Mouse (Mus musculus) embryo, embryonic 9.5 days (tissue): ENCODE measurements at regions not wholly inside any gene's neighbourhood (a gene's known extent, or its start where the extent isn't known, plus 50 kb on each side); places are given as distances from the start of the nearest gene placed in this dataset.

ENCODE experiments used
- DNase-seq: peaks from one replicate; pipeline ENCODE4 v3.0.0-alpha.2; 2017; ENCODE audit errors: extremely low spot score

DNA sequence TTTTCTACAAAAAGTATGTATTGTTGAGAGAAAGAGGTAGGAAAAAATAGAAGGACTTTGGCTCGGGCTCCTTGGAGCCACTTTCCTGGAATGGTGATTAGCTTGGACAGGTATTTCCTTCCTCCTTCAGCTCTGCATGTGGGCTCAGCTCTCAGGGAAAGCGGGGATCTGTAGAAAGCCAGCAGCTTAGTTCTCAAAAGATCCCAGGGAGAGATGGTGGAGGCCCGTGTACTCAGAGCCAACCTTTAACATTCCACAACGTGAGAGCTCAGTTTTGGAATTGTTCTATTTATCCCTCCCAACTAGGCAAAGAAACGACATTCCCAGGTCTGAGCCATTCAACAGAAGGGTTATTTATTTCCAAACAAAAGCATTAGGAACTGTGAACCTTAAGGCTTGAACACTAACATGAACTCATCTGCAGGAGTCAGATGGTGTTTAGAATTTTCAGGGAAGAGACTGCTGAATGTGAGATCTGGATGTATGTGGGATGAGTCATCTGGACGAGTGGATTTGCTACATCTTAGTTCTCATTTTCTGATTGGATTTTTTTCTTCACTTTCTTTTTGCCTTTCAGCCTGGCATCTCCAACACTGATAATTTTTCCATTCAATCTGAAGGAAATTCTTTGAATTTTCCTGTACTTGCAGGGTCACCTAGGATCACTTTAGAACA is 428.6 kb upstream of the Tnp1 start:
- no peak for DNase-seq

DNA sequence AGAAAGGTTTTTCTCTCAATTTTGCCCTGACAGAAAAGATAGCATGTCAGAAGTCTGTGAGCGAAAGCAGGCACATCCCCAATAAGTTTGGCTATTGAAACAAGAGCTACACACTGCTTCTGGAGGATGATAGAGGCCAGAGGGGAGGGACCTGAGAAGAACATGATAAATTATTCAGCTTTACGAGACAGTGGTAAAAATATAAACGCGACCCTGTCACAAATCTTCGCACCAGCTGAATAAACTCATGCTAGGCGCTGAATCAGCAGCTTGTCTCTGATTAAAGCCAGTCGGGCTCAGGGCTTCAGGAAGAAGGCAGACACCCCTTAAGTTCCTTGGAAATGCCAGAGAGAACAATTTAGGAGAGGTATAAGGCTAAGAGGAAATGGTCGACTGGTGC is 422.7 kb upstream of the Tnp1 start:
- DNase-seq, result peak; percentile 26

DNA sequence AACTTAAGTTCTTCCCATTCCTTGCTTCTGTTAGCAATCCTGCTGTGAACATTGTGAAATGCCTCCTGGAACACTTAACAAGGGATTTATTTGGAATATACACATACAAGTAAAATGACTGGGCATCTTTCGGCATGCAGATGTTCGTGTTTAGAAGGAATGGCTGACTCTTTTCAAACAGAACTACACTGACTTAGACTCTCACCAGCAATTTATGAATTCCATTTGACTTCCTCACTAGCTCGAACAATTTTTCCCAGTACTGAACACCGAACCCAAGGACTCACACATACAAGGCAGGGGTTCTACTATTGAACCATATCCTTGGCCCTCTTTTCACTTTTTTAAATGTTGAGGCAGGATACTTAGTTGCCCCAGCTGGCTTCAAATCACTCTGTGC is 412.4 kb upstream of the Tnp1 start:
- DNase-seq, result no peak

DNA sequence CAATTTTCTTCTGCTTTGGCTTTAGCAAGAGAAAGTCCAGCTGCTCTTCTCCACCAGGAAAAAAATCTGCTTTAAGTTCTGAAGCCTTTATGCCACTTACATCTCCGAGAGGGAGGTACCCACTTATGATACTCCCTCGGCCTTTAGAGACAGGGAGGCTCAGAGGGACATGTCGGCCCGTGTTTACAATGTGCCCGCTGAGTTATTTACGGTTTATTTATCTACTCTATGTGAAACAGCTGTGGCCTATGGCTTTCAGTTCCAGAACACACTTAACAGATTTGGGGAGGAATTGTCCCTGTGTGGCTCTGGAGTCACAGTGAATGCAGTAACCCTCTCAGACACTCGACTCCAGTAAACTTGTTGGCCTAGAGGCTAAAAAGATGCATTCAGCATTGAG is 409.3 kb upstream of the Tnp1 start:
- peak; percentile 36 for DNase-seq

DNA sequence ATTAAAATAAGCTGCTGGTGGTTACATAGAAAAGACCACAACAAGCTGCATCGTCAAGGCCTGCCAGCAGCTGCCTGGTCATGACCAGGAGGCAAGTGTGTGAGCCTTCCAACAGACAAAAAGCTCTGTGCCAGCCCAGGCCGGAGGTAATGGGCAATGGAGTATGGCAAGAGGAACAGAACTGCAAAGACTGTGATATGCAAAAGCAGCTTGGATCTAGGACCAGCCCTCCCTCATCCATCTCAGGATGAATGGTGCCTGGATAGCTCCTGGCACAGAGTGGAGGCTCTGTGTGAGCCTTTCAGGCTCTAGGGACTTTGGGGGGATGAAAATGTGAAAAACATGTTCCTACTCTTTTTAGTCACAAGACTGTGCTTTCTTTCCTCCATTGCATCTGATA is 402.5 kb upstream of the Tnp1 start:
- DNase-seq, result no peak

DNA sequence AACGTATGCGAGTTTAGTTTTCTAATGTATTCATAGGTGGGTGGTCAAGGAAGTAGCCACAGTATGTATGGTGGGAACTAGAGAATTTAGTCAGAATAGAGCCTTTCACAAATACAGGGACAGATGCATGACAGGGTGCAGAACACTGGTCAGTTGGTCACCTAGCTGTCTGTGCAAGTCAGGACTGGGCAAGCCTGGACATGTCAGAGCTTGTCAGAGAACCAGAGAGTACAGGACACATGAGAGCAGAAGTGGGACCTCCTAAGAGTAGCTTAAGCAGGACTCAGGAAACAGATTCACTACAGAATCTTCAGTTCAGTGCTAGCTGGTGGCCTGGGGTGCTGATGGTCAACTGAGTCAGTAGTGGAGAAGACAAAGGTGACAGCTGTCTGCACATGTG is 395.7 kb upstream of the Tnp1 start:
- DNase-seq, result no peak

DNA sequence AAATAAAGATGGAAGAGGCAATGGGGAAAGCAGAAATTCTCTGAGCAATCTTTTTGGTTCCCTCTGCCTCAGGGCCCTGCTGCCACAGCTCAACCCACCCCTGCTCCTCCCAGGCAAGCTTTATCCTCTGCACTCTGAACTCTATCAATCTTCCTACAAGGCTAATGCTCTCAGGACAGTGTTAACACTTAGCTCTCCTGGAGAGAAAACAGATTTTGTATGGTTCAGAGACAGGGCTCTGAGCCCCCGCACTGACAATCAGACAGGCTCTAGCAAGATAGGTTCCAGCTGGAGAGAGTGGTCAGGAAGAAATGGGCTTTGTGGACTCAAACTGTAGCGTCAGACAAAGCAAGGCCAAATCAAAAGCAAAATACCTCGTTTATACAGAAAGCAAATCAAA is 383.5 kb upstream of the Tnp1 start:
- peak; percentile 45 for DNase-seq

DNA sequence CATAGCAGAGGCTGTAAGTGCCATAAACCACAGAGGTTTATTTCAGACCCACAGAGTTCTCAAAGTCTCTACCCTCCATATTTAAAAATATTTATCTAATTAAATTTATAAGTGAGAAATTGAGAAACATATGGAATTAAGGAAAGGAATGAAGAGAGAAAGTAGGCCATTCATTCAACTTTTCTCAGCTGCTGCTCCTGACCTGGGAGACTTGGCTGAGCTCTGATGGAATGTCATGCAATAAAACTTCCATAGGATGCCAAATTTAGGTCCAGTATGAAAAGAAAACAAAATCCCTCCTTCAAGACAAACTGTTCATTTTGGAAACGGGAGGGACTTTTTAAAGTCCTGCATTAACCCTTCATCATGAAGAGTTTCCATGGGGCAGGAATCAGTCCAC is 379.3 kb upstream of the Tnp1 start:
- no peak for DNase-seq

DNA sequence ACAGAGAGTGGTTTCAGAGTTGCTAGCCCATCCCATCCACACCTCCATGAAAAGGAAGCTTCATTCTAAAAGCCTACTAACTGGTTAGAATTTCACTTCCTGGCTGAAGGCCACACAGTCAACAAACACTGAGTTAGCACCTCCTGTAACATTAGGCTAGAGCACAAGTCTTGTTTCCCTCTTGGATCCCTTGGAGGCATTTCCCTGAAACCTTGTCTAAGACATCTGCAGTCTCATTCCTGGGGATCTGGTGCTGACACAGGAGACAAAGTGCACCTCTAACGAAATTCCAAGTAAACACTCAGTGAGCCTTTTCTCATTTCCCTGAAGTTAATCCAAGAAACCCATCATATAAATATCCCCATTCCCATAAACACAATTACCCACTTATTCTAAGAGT is 378.8 kb upstream of the Tnp1 start:
- no peak for DNase-seq

DNA sequence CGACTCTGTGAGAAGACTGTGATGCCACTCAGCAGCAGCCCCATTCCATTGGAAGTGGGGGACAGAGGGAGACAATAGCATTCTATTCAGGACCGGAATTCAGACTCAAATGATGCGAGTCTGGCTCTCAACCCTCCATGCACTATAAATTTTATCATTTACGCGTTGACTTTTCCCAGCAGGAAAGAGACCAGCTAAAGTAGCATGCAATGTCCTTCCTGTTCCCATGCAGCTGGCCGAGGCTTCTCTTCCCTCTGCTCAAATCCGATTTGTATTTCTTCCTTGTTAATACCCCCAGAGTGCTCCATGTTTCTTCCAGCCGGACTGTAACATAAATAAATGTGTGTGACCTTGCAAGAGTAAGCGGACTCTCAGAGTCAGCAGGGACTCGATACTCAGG is 376.4 kb upstream of the Tnp1 start:
- DNase-seq, result no peak

DNA sequence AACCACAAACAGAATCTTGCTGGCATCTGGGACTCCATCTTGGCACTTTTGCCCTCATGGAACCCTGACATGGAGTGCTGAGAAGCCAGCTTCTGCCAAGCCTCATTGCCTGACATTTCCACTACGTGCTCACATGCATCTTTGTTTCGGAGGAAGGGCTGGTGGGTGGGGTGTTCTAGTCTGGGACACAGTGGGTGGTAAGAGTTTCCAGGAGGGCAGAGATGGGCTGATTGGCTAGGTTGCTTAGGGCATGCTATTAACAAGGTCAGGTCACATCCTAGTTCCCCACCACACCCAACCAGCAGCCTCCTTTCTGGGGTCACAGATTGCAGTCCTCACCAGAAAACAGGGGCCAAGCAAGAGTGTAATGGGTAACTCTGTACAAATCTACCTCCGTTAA is 374.3 kb upstream of the Tnp1 start:
- DNase-seq, result no peak

DNA sequence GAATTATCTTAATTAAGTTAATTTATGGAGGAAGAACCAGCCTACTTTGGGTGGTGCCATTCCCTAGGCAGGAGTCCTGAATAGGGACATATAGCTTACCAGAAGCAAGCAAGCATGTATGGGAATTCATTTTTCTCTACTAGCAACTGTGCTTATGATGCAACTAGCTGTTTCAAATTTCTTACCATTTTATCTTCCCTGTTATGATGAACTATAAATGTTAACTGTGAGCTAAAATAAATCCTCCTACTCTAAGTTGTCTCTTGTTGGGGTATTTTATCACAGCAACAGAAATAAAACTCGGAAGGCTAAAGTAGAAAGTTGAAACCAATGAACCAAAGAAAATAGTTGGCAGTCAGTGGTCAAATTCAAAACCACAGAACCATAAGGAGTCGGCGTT is 373.5 kb upstream of the Tnp1 start:
- no peak for DNase-seq

DNA sequence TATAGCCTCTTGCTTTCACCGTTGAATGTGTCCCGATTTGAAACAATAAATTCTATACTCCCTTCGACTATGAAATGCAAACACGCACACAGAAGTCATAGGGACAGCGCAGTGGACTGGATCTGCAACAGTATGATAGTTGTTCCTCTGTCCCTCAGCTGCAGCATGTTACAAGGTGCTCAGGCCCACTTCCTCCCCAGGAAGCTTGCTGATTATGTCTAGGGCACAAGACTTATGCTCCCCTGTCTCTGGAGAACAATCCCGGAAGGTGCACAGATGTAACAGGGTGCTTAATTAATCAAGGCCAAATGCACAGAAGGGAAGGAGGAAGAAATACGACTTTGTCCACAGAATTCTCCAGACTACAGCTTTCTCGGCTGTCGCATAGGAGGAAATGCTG is 365.9 kb upstream of the Tnp1 start:
- no peak for DNase-seq

DNA sequence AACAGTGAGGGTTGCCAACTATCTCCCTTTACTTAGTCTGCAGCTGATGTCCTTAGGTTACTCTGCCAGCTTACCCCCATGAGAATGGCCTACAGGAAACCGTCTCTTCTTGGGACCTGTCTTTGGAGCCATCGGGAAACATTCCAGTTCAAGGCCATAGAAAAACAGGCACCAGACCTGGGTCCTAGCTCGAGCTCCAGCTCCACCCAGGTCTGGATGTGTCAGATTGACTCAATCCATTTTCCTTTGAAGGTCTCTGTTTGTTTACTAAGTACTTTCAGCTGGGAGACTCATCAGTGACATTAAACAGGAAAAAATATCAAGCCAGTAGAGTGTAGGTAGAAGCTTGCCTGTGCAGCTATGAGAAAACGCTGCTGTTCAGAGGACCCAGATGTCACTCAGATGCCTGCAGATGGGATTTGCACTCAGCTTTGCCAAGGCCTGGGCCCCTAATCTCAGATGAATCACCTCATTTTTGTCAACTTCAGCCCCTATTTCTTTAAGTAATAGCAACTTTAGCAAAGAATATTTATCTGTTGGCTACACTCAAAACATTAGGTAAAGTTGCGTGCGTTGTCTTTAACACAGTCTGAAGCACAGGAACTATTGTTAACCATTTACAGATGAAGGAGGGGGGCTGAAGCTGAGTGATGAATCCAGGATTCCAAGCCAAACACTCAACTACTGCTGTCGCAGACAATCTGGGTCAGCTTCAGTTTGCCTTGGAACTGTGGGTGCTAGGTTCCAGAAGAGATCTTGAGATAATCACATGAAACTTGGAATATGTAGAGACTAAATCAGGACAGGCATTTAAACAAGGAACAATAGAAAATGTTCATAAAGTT is 359.0 kb upstream of the Tnp1 start:
- DNase-seq, result no peak

DNA sequence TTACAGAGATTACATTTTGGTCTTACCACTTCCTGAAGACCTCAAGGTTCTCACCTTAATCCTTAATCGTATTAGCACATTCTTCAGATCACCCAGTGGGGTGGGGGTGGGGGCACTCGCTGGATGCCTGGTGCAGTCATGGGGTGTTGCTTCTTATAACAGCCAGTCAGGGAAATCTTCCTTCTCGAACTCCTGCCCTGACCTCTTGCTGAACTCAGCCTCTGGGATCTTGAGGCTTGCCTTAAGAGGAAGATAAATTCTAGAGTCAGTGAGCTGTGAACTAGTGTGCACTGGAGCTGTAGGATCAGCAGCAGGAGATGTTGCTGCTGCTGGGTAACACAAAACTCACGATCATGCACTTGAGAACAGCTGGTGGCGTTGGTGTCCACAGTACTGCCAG is 352.5 kb upstream of the Tnp1 start:
- no peak for DNase-seq

DNA sequence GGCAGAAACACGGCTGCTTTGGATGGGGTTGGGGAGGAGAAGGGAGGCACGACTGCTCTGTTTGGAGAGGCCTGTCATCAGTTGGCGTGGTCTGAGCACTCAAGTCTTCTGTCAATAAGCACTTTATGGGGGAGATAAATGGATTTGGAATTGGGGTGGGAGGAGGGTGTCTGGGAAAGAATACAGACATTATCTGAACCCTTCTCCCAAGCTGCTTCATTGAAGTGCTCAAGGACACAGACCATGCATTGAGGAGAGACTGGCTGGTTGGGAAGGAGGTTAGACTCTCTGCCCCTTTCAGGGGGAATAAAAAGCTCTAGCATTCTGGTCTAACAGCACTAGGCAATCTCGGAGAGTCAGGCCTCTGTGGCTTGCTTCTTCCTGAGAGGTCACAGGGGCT is 350.1 kb upstream of the Tnp1 start:
- DNase-seq, result no peak

DNA sequence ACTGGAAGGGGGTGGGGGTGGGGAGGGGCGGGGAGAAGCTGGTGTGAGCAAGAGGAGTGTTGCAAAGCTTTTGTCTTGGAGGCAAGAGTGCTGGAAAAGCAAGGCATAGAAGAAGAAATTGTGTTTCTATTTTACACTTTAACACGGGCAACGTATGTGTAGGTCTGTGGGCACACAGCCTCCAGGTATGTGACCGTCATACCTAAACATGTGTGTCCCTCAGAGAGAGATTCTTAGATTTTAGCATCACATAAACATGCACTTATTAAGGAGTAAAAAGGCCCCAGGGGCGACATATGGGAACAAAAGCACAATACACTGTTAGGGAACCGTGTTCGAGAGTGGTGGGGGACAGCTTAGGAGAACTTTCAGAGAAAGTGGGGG is 348.6 kb upstream of the Tnp1 start:
- DNase-seq, result no peak

DNA sequence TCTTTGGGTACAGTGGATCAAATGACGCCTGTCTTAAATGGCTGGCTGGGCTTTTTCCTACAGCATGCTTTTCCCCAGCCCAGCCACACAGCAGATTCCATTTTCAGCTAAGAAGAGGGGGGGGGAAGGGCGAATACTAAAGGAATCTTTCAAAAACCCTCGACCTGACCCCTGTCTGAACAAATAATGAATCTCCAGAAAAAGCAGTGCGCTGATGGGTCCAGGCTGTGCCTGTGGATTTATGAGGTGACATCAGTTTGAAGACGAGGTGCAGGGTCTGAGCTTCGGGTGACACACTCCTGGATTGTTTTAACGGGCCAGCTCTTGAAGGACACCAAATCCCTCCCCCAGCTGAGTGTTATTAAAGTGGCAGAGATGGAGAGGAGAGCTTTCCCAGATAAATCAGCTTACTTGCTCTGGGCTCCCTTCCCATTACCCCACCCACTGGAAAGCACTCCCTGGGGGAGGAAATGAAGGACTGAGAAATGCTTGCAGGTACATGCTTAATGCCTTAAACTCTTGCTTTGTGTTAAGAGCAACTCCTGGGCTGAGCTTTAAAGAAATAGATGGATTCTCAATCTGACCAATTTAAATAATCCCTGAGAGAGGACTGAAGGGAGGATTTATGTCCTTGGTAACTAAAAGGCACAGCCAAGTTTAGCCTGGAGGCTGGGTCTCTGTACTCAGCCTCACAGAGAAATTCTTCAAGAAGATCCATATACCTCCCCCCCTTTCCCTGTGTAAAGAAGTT is 348.0 kb upstream of the Tnp1 start:
- peak; percentile 83 for DNase-seq

DNA sequence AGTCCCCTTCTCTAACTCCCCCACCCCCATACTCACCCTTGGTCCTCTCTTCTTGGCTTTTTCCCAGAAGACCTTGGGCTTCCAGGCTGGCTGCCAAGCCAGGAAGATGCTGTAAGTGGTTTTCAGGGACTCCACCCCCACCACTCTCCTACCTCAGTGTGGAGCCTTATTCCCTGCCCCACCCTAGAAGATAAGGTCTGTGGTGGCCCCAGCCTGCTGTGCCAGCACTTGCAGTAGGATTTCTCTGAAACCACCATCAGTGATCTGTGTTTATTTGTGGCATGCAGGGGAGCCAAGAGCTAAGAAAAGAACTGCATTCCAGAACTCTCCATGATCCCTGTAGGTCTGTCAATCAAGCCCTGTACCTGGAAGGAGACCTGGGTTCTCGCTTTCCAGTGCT is 346.4 kb upstream of the Tnp1 start:
- DNase-seq, result no peak

DNA sequence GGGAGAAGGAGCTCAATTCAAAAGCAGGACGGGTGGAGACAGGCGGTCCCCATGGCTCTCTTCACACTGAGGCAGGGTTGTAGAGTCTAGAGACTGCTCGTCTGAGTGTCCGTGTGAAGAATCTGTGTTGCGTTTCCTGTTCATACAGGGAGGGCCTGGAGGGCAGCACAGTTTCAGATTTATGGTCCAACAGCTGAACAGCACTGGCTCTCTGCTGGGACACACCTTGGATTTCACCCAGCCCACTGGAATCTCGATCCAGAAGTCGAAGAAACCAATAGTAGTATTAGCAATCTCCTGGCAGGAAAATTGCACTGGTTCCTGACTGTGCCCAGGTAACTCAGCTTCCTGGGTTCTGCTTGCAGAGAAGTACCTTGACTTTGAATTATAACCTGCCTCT is 345.6 kb upstream of the Tnp1 start:
- DNase-seq, result no peak

DNA sequence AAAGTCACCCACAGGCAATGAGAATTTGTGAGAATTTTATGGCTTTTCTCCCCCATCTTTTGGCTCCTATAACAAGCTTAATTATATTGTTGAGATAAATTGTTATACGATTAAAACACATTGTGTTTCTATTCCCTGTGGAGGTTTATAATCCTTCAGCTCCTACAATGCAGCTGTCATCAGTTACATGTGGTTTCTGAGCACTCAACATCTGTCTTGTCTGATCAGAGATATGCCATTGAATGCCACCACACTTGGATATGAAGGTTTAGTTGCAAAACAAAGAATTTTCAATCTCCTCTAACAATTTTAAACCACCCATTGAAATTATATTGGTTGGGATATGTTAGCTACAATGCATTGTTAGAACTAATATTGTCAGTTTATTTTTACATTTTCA is 338.7 kb upstream of the Tnp1 start:
- DNase-seq, result no peak

DNA sequence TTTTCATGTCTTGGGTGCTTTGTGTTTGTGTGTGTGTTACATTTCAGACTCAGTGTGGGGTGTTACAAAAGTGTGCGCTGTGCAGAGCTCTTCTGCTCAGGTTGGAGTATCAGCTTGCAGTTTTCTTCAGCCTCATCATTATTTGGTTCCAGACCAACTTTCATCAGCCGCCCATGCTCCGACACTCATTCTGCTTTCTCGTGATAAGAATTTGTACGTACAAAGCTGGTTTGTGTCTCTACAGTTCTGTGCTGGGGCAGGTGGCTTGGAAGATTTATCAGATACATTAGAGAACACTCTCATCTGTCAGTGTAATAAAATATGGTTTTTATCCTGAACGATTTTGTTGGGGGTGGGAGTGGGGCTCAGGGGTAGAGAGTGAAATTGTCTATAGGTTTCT is 332.8 kb upstream of the Tnp1 start:
- DNase-seq, result no peak

DNA sequence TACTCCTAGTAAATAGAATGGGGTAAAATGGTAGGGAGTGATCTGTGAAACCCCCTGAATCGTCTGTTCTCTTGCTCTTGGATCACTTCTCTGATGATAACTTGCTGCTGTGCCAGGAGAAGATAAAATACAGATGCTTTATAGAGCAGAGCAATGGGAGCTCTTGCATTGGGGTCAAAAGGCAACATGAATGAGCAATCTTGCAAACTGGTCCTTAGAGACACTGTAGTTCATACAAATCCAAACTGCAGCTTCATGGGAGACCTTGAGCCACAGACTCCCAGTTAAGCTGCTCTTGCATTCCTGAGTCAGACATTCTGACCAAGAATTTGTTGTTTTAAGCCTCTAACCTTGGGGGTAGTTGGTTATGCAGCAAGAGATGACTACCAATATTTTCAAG is 328.9 kb upstream of the Tnp1 start:
- DNase-seq, result no peak
